Mouse (Mus musculus) liver, embryonic 14.5 days (tissue): Measurements from ENCODE around the gene 4930535I16Rik.

Experiments
- CTCF ChIP-seq: IDR thresholded peaks from 2 replicates; pipeline ENCODE4 v1.5.1; 2016; ENCODE audit warnings: antibody characterized with exemption, low read depth, control low read depth
- EP300 ChIP-seq: IDR thresholded peaks from 2 replicates; pipeline ENCODE4 v1.6.1; 2016; ENCODE audit warnings: antibody characterized with exemption, low read depth

GRCm38 (mm10) chr4:123921055-123921565 is 3.3 kb upstream of the 4930535I16Rik start:
- TF ChIP-seq CTCF (no peak), EP300 (no peak)
